Mouse (Mus musculus): ENCODE results near the gene Prss33.

DNA sequence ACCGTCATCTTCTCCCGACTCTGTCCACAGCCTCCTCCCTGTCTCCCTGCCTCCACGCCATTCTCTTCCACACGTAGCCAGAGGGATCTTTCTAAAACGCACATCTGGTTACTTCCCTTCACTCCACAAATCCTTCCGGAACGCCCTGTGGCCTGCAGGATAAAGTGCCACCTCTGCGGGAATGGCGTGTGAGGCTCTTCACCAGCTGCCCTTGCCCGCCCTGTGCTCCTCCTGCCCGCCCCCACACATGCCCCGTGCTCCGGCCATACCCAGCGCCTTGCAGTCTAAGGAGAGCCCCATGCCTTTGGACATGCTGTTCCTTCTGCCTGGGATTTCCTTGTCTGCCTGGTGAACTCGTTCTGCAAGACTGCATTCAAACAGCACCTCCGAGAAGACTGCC is 12.8 kb downstream of the Prss33 start:
- no peak for TF ChIP-seq POLR2A (IDR thresholded peaks at IDR 0.05; ENCODE audit: control insufficient read depth, extremely low read depth, insufficient read depth, low read length, poor library complexity)
- no peak for TF ChIP-seq CTCF (IDR thresholded peaks at IDR 0.05; ENCODE audit: borderline replicate concordance, control insufficient read depth, extremely low read depth, insufficient read depth, low read length, poor library complexity)
